9 mouse cellular contexts compared by ENCODE assay signal in genomic region chr2:160884830-160885229, GRCm38 (mm10). TPM values are rescaled to one million over a fixed set of nuclear protein-coding genes. Genes with fewer than 3 reads are reported as not detected.
DNase-seq lines count a peak whose midpoint lies in the region; ATAC-seq and TF ChIP-seq lines count a peak whose summit lies in the region.
"Had no signal": no experiment of that assay in that cellular context is flagged by ENCODE, and none has a peak within 500 bp of the region (broad histone marks: within the 10 kb centered on the region; RNA-seq: fewer than 3 reads in every experiment).

No protein-coding gene starts in this region.

- ATAC-seq in hindbrain, postnatal 0 days: no peak
- ATAC-seq in neural tube, embryonic 11.5 days (ENCODE audit: insufficient read depth, low FRiP score, low TSS enrichment): no peak

- H3K27ac ChIP-seq in hindbrain, postnatal 0 days: no peak overlapping the region
- H3K27ac ChIP-seq in neural tube, embryonic 11.5 days (ENCODE audit: low read depth, low read length): no peak overlapping the region
- H3K27ac ChIP-seq: embryonic facial prominence, embryonic 15.5 days had no signal

- no peaks in the 10 kb centered on the region for H3K9me3 ChIP-seq in hindbrain, postnatal 0 days (ENCODE audit: low read length)
- no peaks in the 10 kb centered on the region for H3K9me3 ChIP-seq in neural tube, embryonic 11.5 days (ENCODE audit: control insufficient read depth, low read length)
- H3K9me3 ChIP-seq: embryonic facial prominence, embryonic 15.5 days had no signal

- H3K4me1 ChIP-seq in hindbrain, postnatal 0 days (ENCODE audit: insufficient read depth, low read length): peaks cover 6% of the 10 kb centered on the region; the same call in 1 of the 2 replicates
- peaks cover 5% of the 10 kb centered on the region; the same call in 1 of the 2 replicates for H3K4me1 ChIP-seq in neural tube, embryonic 11.5 days (ENCODE audit: control insufficient read depth, insufficient read depth, low read length)

- no peak overlapping the region for H3K4me2 ChIP-seq in hindbrain, postnatal 0 days (ENCODE audit: low read depth, low read length)
- H3K4me2 ChIP-seq in neural tube, embryonic 11.5 days (ENCODE audit: low read depth): no peak overlapping the region
- H3K4me2 ChIP-seq: embryonic facial prominence, embryonic 15.5 days had no signal

- peak; percentile 77 for TF ChIP-seq CTCF in hindbrain, postnatal 0 days (IDR thresholded peaks at IDR 0.05; ENCODE audit: low read depth)

- intact Hi-C loops in gastrocnemius, postnatal 36 days (cut with DNase I): loop anchor here (5.0 kb wide), 1 partner anchor 168 kb away; no protein-coding TSS in a partner anchor

- H3K9ac ChIP-seq in hindbrain, postnatal 0 days (replicated peaks; ENCODE audit: low read length): no peak overlapping the region
- H3K9ac ChIP-seq in neural tube, embryonic 11.5 days (ENCODE audit: low read length): no peak overlapping the region
- H3K9ac ChIP-seq: embryonic facial prominence, embryonic 15.5 days had no signal

- WGBS in hindbrain, postnatal 0 days: 33% methylated on average over 2 of the region's 2 CpGs
- WGBS in neural tube, embryonic 11.5 days: 34% methylated on average over 2 of the region's 2 CpGs

- H3K27me3 ChIP-seq in hindbrain, postnatal 0 days (ENCODE audit: insufficient read depth, low read length): no peaks in the 10 kb centered on the region
- peaks cover 12% of the 10 kb centered on the region for H3K27me3 ChIP-seq in neural tube, embryonic 11.5 days (ENCODE audit: control insufficient read depth, insufficient read depth, low read length)
- H3K27me3 ChIP-seq: embryonic facial prominence, embryonic 15.5 days had no signal

- H3K4me3 ChIP-seq in hindbrain, postnatal 0 days (ENCODE audit: low read length): no peak overlapping the region
- no peak overlapping the region for H3K4me3 ChIP-seq in neural tube, embryonic 11.5 days (ENCODE audit: low read depth, low read length)
- H3K4me3 ChIP-seq: embryonic facial prominence, embryonic 15.5 days had no signal

- DNase-seq in gastrocnemius, postnatal 36 days: peak; percentile 44 to 45
- DNase-seq in gastrocnemius, postnatal 25 days: no peak
- peak; percentile 45 for DNase-seq in right cerebral cortex, postnatal 14 days
- no peak for DNase-seq in right cerebral cortex, postnatal 25 days
- DNase-seq in adrenal gland, postnatal 25 days: peak; percentile 56
- peak; percentile 59 for DNase-seq in hindbrain, postnatal 0 days (ENCODE audit: low spot score)
- DNase-seq in neural tube, embryonic 11.5 days (ENCODE audit: low spot score): peak; percentile 58
- no peak for DNase-seq in frontal cortex, postnatal 14 days (ENCODE audit: low spot score in 2 of 2)

- H3K36me3 ChIP-seq in hindbrain, postnatal 0 days (ENCODE audit: insufficient read depth, low read length): no peaks in the 10 kb centered on the region
- no peaks in the 10 kb centered on the region for H3K36me3 ChIP-seq in neural tube, embryonic 11.5 days (ENCODE audit: control insufficient read depth, insufficient read depth, low read length)
- H3K36me3 ChIP-seq: embryonic facial prominence, embryonic 15.5 days had no signal

RNA-seq across cellular contexts. Expression of gene Lpin3, which starts 4.4 kb away (rescaled TPM):
- 1 to 10 TPM; 3.0 to 4.6 TPM for total RNA-seq in gastrocnemius, postnatal 36 days (2021)
- 1 to 10 TPM; 3.7 to 4.9 TPM for total RNA-seq in gastrocnemius, postnatal 25 days (2021)
- total RNA-seq in adrenal gland, postnatal 25 days (2021): 55.3 and 91.2 TPM in 2 replicates
- 1.4 and 1.9 TPM in 2 replicates for total RNA-seq in hindbrain, postnatal 0 days (2014; rRNA removed)
- polyA plus RNA-seq in hindbrain, postnatal 0 days (2015; fragmentation: Nextera tagmentation; extraction: Ambion mirVana): 0.60 and 0.79 TPM in 2 replicates
- 0.24 and 0.29 TPM in 2 replicates for polyA plus RNA-seq in neural tube, embryonic 11.5 days (2014; fragmentation: Nextera tagmentation; extraction: Ambion mirVana)

RNA-seq across cellular contexts. Expression of gene Zhx3, which starts 12.0 kb away (rescaled TPM):
- 10 to 100 TPM; 24.8 to 25.7 TPM for total RNA-seq in gastrocnemius, postnatal 36 days (2021)
- total RNA-seq in gastrocnemius, postnatal 25 days (2021): 10 to 100 TPM; 25.8 TPM
- total RNA-seq in adrenal gland, postnatal 25 days (2021): 85.1 and 147 TPM in 2 replicates
- total RNA-seq in hindbrain, postnatal 0 days (2014; rRNA removed): 42.5 and 53.0 TPM in 2 replicates
- 17.2 and 18.9 TPM in 2 replicates for polyA plus RNA-seq in hindbrain, postnatal 0 days (2015; fragmentation: Nextera tagmentation; extraction: Ambion mirVana)
- polyA plus RNA-seq in neural tube, embryonic 11.5 days (2014; fragmentation: Nextera tagmentation; extraction: Ambion mirVana): 10.3 and 10.7 TPM in 2 replicates

RNA-seq across cellular contexts. Expression of gene Emilin3, which starts 27.3 kb away (rescaled TPM):
- total RNA-seq in gastrocnemius, postnatal 36 days (2021): under 1 TPM; 0.36 to 0.44 TPM
- under 1 TPM; 0.21 to 0.79 TPM for total RNA-seq in gastrocnemius, postnatal 25 days (2021)
- not detected in 2 replicates for total RNA-seq in adrenal gland, postnatal 25 days (2021)
- 2.0 and 3.1 TPM in 2 replicates for total RNA-seq in hindbrain, postnatal 0 days (2014; rRNA removed)
- polyA plus RNA-seq in hindbrain, postnatal 0 days (2015; fragmentation: Nextera tagmentation; extraction: Ambion mirVana): 0.39 and 0.54 TPM in 2 replicates
- 0.68 and 1.1 TPM in 2 replicates for polyA plus RNA-seq in neural tube, embryonic 11.5 days (2014; fragmentation: Nextera tagmentation; extraction: Ambion mirVana)

Comparison
In these comparisons a context has a peak if more than half of its experiments do, and no peak if none do; other contexts are left out.
1. DNase-seq: peak in gastrocnemius, postnatal 36 days (2 of 2), right cerebral cortex, postnatal 14 days (single experiment), adrenal gland, postnatal 25 days (single experiment), hindbrain, postnatal 0 days (single experiment) and neural tube, embryonic 11.5 days (single experiment); none in gastrocnemius, postnatal 25 days (single experiment), right cerebral cortex, postnatal 25 days (single experiment) and frontal cortex, postnatal 14 days (0 of 2).